Mouse (Mus musculus) hindbrain, embryonic 14.5 days (tissue): ENCODE measurements around the gene Hoxb8. TPM values are rescaled to one million over a fixed set of nuclear protein-coding genes. Genes with fewer than 3 reads are reported as not detected.

Experiments
- ATAC-seq: fragments of 200-750 bp; cut with Nextera tagmentation; 2 replicates; pipeline ENCODE4 v1.8.0; 2017; ENCODE audit warnings: moderate number of reproducible peaks, mild to moderate bottlenecking, moderate TSS enrichment, moderate library complexity; ENCODE audit not compliant: low FRiP score
- DNase-seq: peaks from one replicate; pipeline ENCODE4 v3.0.0-alpha.2; 2015; ENCODE audit warnings: low spot score
- H3K27ac ChIP-seq: fragments of 300-500 bp; sonication (generic); 2 replicates; pipeline ENCODE4 v1.5.1; 2014; ENCODE audit warnings: mild to moderate bottlenecking, moderate library complexity
- H3K27me3 ChIP-seq: fragments of 300-500 bp; sonication (generic); 2 replicates; pipeline ENCODE4 v1.6.1; 2014; ENCODE audit warnings: mild to moderate bottlenecking, low read length, mixed read lengths; ENCODE audit not compliant: control insufficient read depth, insufficient read depth
- H3K36me3 ChIP-seq: fragments of 300-500 bp; sonication (generic); replicated peaks from 2 replicates; pipeline ENCODE4 v1.6.1; 2014; ENCODE audit not compliant: control insufficient read depth, insufficient read depth
- H3K4me1 ChIP-seq: fragments of 300-500 bp; sonication (generic); replicated peaks from 2 replicates; pipeline ENCODE4 v1.6.1; 2014; ENCODE audit warnings: antibody characterized with exemption, low read length, mixed read lengths; ENCODE audit not compliant: control insufficient read depth, insufficient read depth
- H3K4me2 ChIP-seq: fragments of 300-500 bp; sonication (generic); replicated peaks from 2 replicates; pipeline ENCODE4 v1.6.1; 2014; ENCODE audit warnings: mild to moderate bottlenecking, moderate library complexity
- H3K4me3 ChIP-seq: fragments of 300-500 bp; sonication (generic); replicated peaks from 2 replicates; pipeline ENCODE4 v1.5.1; 2014; ENCODE audit warnings: mild to moderate bottlenecking, low read length
- H3K9ac ChIP-seq: fragments of 300-500 bp; sonication (generic); 2 replicates; pipeline ENCODE4 v1.6.1; 2014
- H3K9me3 ChIP-seq: fragments of 300-500 bp; sonication (generic); 2 replicates; pipeline ENCODE4 v1.6.1; 2016; ENCODE audit warnings: low read length; ENCODE audit not compliant: control insufficient read depth
- WGBS: fragments of 180-500 bp; shearing (Covaris S2); extraction: QIAGEN DNeasy Blood & Tissue Kit; methylation state at CpG from one replicate; pipeline ENCODE4 v1.1.7; 2014; 5-methylcytosine and 5-hydroxymethylcytosine counted together
- polyA plus RNA-seq: library from polyadenylated mRNA; unstranded; fragments of >200 nt; fragmentation: Nextera tagmentation; extraction: Ambion mirVana; gene quantifications from 2 replicates; pipeline ENCODE4 v1.2.1, GENCODE M21; 2014

Hoxb8 gene
- polyA plus RNA-seq, 1 experiment from 2014 or later: 50.6 TPM

DNA sequence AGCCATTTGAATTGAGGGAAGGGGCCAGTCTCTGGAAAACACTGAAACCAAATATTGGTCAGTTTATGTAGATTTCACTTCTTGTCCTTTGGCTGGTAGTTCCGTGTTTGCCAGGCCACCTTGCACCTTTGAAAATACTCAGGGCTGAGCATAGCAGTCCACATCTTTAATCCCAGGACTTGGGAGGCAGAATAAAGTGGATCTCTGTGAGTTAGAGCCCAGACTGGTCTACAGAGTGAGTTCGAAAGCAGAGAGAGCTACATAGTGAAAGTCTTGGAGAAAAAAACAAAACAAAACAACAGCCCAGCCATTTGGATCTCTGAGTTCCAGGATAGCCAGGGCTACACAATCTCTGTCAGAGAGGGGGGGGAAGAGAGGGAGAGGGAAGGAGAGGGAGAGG is 24.6 kb upstream of the Hoxb8 start:
- H3K36me3 ChIP-seq: no peaks in the 10 kb centered on the region
- H3K4me3 ChIP-seq: no peak overlapping the region
- 29% methylated on average over 2 of the region's 2 CpGs for WGBS
- H3K4me2 ChIP-seq: no peak overlapping the region
- no peak for DNase-seq
- no peaks in the 10 kb centered on the region for H3K9me3 ChIP-seq
- no peak overlapping the region for H3K9ac ChIP-seq
- no peaks in the 10 kb centered on the region for H3K4me1 ChIP-seq
- H3K27ac ChIP-seq: no peak overlapping the region
- no peak for ATAC-seq
- peaks cover 99% of the 10 kb centered on the region for H3K27me3 ChIP-seq

DNA sequence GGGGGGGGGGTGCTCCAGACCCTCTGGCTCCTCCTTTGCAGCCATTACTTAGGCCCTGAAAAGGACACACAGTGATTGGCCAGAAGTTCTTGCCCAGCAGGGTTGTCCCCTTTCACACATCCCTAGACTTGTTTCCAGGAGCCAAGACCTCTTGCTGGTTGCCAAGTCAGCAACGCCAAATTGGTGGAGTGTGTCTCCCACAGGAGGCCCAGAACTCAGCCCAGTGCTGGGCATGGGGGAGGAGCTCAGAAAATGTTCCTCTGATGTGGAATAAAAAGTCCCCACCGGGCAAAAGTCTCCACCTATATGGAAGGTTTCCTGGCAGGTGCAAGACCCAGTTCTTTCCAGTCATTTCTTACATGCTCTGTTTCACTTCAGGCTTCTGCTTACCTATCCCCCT is 22.7 kb upstream of the Hoxb8 start:
- DNase-seq: no peak
- no peak for ATAC-seq
- Histone ChIP-seq H3K36me3 (no peaks in the 10 kb centered on the region), H3K27me3 (peaks cover 99% of the 10 kb centered on the region), H3K4me1 (no peaks in the 10 kb centered on the region), H3K9me3 (no peaks in the 10 kb centered on the region), H3K4me3 (no peak overlapping the region), H3K9ac (no peak overlapping the region), H3K27ac (no peak overlapping the region), H3K4me2 (no peak overlapping the region)
- WGBS: 3% methylated on average over 2 of the region's 2 CpGs

DNA sequence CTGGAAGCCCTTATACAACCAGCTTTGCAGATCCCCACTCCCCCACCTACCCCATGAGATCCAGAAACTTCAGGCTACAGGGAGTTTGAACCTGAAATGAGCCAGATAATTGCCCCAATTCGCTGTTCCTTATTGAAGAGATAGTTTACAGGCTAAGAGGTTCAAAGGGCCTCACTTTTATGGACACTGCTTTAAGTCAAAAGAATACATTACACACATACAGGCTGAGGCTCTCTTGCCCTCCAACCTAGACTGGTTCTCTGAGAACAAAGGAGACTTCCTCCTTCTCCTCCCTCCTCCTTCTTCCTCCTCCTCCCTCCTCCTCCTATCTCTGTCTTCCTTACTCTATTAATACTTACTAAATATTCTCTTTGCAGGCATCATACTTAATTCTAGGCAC is 22.2 kb upstream of the Hoxb8 start:
- Histone ChIP-seq H3K4me2 (no peak overlapping the region), H3K4me1 (no peaks in the 10 kb centered on the region), H3K9me3 (no peaks in the 10 kb centered on the region), H3K27me3 (peaks cover 99% of the 10 kb centered on the region), H3K27ac (no peak overlapping the region), H3K4me3 (no peak overlapping the region), H3K9ac (no peak overlapping the region), H3K36me3 (no peaks in the 10 kb centered on the region)
- 4% methylated on average over 1 of the region's 1 CpGs for WGBS
- no peak for ATAC-seq
- DNase-seq: no peak

DNA sequence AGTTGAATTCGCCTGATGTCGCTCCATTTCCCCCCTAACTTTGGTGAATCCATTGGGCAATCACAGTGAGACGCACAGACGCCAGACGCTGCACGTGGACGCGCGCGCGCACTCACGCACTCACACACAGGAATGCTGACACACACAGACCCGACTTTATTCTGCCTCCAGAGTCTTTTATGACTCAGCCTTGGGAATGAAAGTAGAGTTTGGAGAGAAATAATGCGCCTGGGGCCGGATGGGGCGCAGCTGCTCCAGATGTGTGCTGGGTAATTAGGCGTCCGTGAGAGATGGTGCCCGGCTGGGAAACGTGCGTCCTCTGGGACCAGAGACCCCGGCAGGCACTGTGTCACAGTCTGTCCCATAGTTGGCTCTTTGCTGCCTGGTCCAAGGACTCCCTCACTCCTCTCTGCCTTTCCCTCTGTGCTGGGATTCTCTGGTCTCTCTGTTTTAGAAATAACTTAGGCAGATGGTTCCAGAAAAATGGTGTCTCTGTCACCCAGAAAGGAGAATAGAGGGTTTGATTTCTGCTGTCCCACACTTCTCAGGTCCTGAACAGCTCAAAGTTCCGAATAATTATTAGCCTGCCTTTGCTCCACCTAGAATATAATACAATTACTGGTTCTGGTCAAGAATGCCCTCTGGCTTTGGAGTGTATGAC is 21.3 kb upstream of the Hoxb8 start:
- no peak for ATAC-seq
- no peak overlapping the region for H3K9ac ChIP-seq
- H3K36me3 ChIP-seq: no peaks in the 10 kb centered on the region
- no peak overlapping the region for H3K27ac ChIP-seq
- peaks cover 99% of the 10 kb centered on the region for H3K27me3 ChIP-seq
- H3K9me3 ChIP-seq: no peaks in the 10 kb centered on the region
- H3K4me2 ChIP-seq: no peak overlapping the region
- no peak overlapping the region for H3K4me3 ChIP-seq
- WGBS: under 1% methylated on average over 23 of the region's 23 CpGs
- no peak for DNase-seq
- H3K4me1 ChIP-seq: no peaks in the 10 kb centered on the region

DNA sequence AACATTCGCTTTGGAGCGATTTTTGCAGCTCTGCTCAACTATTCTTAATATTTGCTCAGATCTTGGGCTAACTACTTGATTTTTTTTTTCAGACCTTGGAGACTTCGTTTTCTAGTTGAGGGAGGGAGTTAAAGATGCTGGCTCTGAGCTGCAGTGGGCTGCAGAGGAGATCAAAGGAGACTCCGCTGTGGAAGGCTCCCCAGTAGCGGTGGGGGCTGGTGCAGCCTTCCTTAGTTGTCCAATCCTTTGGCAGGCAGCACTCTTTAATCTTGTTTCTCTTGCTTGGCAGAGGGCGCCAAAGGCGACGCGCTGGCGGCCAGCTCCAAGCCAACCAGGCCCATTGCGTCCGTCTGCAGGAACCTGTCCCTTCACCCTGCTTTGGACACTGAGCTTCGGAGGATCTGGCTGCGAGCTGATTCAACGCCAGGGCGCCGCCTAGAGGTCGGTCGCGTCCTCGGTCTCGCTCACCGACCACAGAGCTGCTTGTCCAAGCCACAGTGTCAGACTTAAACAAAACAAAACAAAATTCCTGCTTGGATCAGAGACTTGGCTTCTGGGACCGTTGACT is 20.3 kb upstream of the Hoxb8 start:
- ATAC-seq (no peak), DNase-seq (no peak)
- no peaks in the 10 kb centered on the region for H3K9me3 ChIP-seq
- H3K4me3 ChIP-seq: no peak overlapping the region
- no peak overlapping the region for H3K9ac ChIP-seq
- H3K4me2 ChIP-seq: no peak overlapping the region
- no peaks in the 10 kb centered on the region for H3K4me1 ChIP-seq
- H3K27me3 ChIP-seq: peaks cover 99% of the 10 kb centered on the region
- H3K27ac ChIP-seq: no peak overlapping the region
- WGBS: 1% methylated on average over 24 of the region's 24 CpGs
- no peaks in the 10 kb centered on the region for H3K36me3 ChIP-seq

DNA sequence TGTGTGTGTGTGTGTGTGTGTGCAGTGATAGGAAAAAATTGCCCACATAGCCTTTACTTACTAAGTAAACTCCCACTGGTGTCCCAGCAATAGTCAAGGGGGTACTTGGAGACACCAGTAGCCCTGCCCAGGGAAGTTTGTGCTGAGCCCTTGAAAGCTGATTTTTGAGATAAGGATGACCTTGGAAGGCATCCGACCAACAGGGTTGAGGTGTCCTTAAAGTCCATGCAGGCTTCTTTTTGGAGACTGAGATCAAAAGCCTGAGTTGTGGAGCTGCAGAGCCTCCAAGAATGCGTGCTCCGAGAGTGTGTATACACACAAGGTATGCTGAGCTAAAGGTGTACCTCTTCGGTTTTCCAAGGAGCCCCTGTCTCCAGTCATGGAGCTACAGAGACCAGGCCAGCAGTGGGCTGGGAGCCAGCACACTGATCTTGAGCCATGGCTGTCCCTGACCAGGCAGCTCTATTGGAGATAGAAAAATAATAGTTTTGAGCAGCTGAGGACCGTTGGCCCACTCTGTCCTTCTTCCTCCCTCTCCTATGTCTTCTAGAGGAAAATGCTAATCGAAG is 19.4 kb upstream of the Hoxb8 start:
- no peak overlapping the region for H3K4me2 ChIP-seq
- H3K9me3 ChIP-seq: no peaks in the 10 kb centered on the region
- H3K4me3 ChIP-seq: no peak overlapping the region
- no peak for DNase-seq
- H3K27me3 ChIP-seq: peaks cover 99% of the 10 kb centered on the region
- no peak overlapping the region for H3K9ac ChIP-seq
- no peaks in the 10 kb centered on the region for H3K36me3 ChIP-seq
- H3K4me1 ChIP-seq: no peaks in the 10 kb centered on the region
- no peak for ATAC-seq
- no peak overlapping the region for H3K27ac ChIP-seq
- WGBS: 5% methylated on average over 6 of the region's 6 CpGs

DNA sequence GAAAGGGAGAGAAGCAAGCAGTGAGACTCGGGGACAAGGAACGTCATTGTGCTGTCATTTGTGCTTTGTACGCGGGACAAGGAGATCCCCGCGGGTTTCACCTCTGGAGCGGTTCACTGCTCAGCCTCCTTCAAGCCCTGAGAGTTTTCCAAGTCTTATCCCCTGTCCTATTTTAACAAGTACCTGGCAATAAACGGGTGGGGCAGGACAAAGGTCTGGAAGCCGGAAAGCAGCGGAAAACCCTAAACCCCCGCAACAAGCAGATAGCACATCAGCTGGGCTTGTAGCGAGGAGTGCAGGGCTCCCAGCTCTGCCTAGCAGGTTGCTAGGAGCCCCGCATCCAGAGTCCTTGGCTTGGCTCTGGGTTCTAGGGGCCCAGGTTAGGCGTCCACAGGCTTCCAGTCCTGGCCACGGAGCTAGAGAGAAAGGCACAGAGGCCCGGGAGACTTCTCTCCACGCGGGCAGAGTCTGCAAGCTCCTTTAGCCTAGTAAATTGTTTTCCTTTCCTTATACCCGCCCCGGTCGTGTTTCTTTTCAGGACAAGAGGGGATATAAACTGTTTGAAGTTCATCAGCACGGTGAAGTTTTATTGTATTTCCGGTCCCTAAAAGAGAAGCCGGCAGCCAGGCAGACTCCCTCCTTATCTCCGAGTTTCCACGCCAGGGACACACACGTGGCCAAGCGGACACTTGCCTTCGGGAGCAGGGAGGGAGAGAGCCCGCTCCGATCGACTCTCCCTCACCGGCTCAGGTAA is 17.9 kb upstream of the Hoxb8 start:
- H3K4me2 ChIP-seq: no peak overlapping the region
- ATAC-seq: no peak
- H3K27ac ChIP-seq: no peak overlapping the region
- H3K4me3 ChIP-seq: no peak overlapping the region
- H3K36me3 ChIP-seq: no peaks in the 10 kb centered on the region
- H3K9ac ChIP-seq: no peak overlapping the region
- H3K4me1 ChIP-seq: no peaks in the 10 kb centered on the region
- no peak for DNase-seq
- WGBS: under 1% methylated on average over 33 of the region's 33 CpGs
- peaks cover 100% of the 10 kb centered on the region for H3K27me3 ChIP-seq
- H3K9me3 ChIP-seq: no peaks in the 10 kb centered on the region

DNA sequence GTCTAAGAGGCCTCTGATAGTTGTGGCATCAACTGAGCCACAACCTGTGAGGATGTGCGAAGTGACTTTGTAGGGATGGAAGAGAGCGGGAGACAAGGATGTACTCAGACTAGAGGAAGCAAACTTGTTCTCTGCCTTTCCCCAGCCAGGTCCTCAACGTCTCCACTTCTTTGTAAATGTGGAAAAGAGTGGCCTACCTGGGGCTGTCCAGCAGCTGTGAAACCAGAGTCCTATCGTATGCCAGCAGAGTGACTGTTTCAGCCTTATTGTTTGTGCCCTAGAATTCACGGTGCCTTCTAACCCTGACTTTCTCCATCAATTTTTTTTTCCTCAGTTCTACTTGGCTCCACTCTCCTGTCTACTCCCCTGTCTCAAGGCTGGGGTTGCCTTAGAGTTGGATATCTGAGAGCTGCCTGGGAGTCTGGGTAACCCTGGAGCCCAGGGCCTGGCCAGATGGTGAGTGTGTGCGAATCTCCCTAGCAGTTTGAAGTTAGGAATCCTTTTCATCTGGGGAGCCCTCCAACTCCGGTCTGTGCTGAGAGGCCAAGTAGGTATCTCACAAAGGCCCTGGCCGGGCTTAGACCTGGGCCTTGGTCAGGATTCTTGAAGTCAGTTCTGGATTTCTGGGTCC is 17.2 kb upstream of the Hoxb8 start:
- Histone ChIP-seq H3K36me3 (no peaks in the 10 kb centered on the region), H3K9ac (no peak overlapping the region), H3K27me3 (peaks cover 100% of the 10 kb centered on the region), H3K4me1 (no peaks in the 10 kb centered on the region), H3K27ac (no peak overlapping the region), H3K4me2 (no peak overlapping the region), H3K4me3 (no peak overlapping the region), H3K9me3 (no peaks in the 10 kb centered on the region)
- no peak for DNase-seq
- 2% methylated on average over 8 of the region's 8 CpGs for WGBS
- no peak for ATAC-seq

DNA sequence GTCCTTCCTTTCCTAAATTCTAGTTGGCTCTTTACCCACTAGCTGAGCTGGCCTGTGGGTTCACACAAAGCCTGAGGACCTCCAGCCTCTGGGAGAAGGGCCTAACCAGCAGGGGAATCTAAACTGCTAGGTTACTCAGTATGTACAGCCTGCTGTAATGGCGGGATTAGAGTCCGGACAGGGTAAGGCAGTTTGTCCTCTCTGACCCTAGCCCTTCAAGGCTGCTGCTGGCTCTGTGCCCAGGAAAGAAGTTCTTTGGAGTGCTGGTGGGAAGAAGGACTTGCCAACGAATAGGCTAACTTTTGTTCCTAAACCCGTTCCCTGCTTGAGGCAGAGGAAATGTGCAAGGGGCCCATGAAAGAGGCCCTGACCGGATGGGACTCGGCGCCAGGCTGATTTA is 15.8 kb upstream of the Hoxb8 start:
- WGBS: 3% methylated on average over 7 of the region's 7 CpGs
- Histone ChIP-seq H3K4me2 (no peak overlapping the region), H3K9me3 (no peaks in the 10 kb centered on the region), H3K27ac (no peak overlapping the region), H3K9ac (no peak overlapping the region), H3K4me3 (no peak overlapping the region), H3K36me3 (no peaks in the 10 kb centered on the region), H3K27me3 (peaks cover 100% of the 10 kb centered on the region), H3K4me1 (no peaks in the 10 kb centered on the region)
- no peak for DNase-seq
- no peak for ATAC-seq
